Mouse (Mus musculus): ENCODE data around the gene Gm28308. TPM values are rescaled to one million over a fixed set of nuclear protein-coding genes. Genes with fewer than 3 reads are reported as not detected.

Gm28308 gene
- polyA plus RNA-seq, 1 experiment from 2014 or later, result not detected

- Histone ChIP-seq H3K36me3 (ENCODE audit: control insufficient read depth, insufficient read depth, low read length) (no peaks in the 10 kb centered on the region), H3K4me1 (ENCODE audit: control insufficient read depth, insufficient read depth, low read length) (peaks cover 46% of the 10 kb centered on the region), H3K9ac (ENCODE audit: low read length) (no peak overlapping the region), H3K4me2 (ENCODE audit: low read depth) (peak overlapping the region; percentile 16; the same call in 1 of the 2 replicates), H3K27me3 (ENCODE audit: control insufficient read depth, insufficient read depth, low read length) (no peaks in the 10 kb centered on the region), H3K9me3 (ENCODE audit: control insufficient read depth, low read length) (no peaks in the 10 kb centered on the region), H3K27ac (ENCODE audit: low read depth, low read length) (no peak overlapping the region), H3K4me3 (ENCODE audit: low read depth, low read length) (no peak overlapping the region)
- ATAC-seq (ENCODE audit: insufficient read depth, low FRiP score, low TSS enrichment) (no peak), DNase-seq (ENCODE audit: low spot score) (peak; percentile 36)
- 12% methylated on average over 16 of the region's 16 CpGs for WGBS
Observed at GRCm38 (mm10) chr6:52152226-52153193, 60.6 kb downstream of the Gm28308 start.

DNA sequence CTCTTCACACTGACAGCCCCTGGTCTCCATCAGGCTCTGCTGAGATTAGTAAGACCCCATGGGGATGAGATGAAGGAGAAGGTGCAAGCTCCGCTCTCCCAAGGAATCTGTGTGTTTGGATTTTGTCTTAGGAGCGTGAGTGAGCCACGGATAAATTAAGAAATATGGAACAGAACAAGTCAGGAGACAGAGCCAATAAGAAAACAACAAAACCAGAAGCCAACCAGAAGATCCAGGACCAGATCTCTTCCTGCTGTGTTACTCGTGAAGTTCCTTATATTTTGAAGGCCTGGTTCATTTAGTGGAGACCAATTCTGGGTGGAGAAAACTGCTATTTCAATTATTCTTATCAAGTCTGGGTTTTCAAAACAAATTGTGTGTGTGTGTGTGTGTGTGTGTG is 61.6 kb downstream of the Gm28308 start:
- DNase-seq (ENCODE audit: low spot score) (no peak), ATAC-seq (ENCODE audit: insufficient read depth, low FRiP score, low TSS enrichment) (no peak)
- no peak overlapping the region for H3K9ac ChIP-seq (ENCODE audit: low read length)
- no peaks in the 10 kb centered on the region for H3K27me3 ChIP-seq (ENCODE audit: control insufficient read depth, insufficient read depth, low read length)
- no peak overlapping the region for H3K4me2 ChIP-seq (ENCODE audit: low read depth)
- WGBS, result 29% methylated on average over 4 of the region's 4 CpGs
- peaks cover 40% of the 10 kb centered on the region for H3K4me1 ChIP-seq (ENCODE audit: control insufficient read depth, insufficient read depth, low read length)
- H3K36me3 ChIP-seq (ENCODE audit: control insufficient read depth, insufficient read depth, low read length), result no peaks in the 10 kb centered on the region
- H3K9me3 ChIP-seq (ENCODE audit: control insufficient read depth, low read length), result no peaks in the 10 kb centered on the region
- no peak overlapping the region for H3K27ac ChIP-seq (ENCODE audit: low read depth, low read length)
- no peak overlapping the region for H3K4me3 ChIP-seq (ENCODE audit: low read depth, low read length)

- ATAC-seq (ENCODE audit: insufficient read depth, low FRiP score, low TSS enrichment), result no peak
- DNase-seq (ENCODE audit: low spot score), result peak; percentile 56
- H3K9ac ChIP-seq (ENCODE audit: low read length), result peak overlapping the region; percentile 18
- 0 out of 2 replicates have a peak overlapping the region, but pooled peaks have one; percentile 10 for H3K4me3 ChIP-seq (ENCODE audit: low read depth, low read length)
- H3K36me3 ChIP-seq (ENCODE audit: control insufficient read depth, insufficient read depth, low read length), result no peaks in the 10 kb centered on the region
- peaks cover 35% of the 10 kb centered on the region for H3K4me1 ChIP-seq (ENCODE audit: control insufficient read depth, insufficient read depth, low read length)
- H3K4me2 ChIP-seq (ENCODE audit: low read depth), result peak overlapping the region; percentile 26
- no peak overlapping the region for H3K27ac ChIP-seq (ENCODE audit: low read depth, low read length)
- WGBS, result 5% methylated on average over 16 of the region's 16 CpGs
- no peaks in the 10 kb centered on the region for H3K27me3 ChIP-seq (ENCODE audit: control insufficient read depth, insufficient read depth, low read length)
- no peaks in the 10 kb centered on the region for H3K9me3 ChIP-seq (ENCODE audit: control insufficient read depth, low read length)
Observed at GRCm38 (mm10) chr6:52150401-52150966, 62.7 kb downstream of the Gm28308 start.

DNA sequence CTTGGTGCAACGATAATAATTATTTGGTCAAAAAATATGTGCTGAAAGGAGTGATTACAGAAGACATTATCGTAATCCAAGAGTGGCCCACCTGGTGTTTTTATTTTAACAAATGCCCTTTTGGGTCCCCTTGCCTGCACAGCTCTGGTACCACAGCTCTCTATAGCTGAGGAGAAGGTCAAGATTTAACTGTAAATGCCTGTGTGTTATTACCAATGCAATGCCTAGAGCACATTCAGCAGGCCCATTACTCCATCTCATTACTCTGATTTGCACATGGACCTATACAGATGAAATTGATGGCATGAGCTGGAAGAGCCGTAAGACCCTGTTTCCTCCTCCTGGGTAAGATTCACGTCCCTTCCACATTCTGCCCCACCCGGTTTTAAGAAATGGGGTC is 74.0 kb downstream of the Gm28308 start:
- Histone ChIP-seq H3K36me3 (ENCODE audit: control insufficient read depth, insufficient read depth, low read length) (no peaks in the 10 kb centered on the region), H3K4me1 (ENCODE audit: control insufficient read depth, insufficient read depth, low read length) (peaks cover 12% of the 10 kb centered on the region), H3K9ac (ENCODE audit: low read length) (no peak overlapping the region), H3K27ac (ENCODE audit: low read depth, low read length) (peak overlapping the region; percentile 47), H3K9me3 (ENCODE audit: control insufficient read depth, low read length) (no peaks in the 10 kb centered on the region), H3K4me2 (ENCODE audit: low read depth) (no peak overlapping the region), H3K27me3 (ENCODE audit: control insufficient read depth, insufficient read depth, low read length) (no peaks in the 10 kb centered on the region), H3K4me3 (ENCODE audit: low read depth, low read length) (no peak overlapping the region)
- DNase-seq (ENCODE audit: low spot score) (no peak), ATAC-seq (ENCODE audit: insufficient read depth, low FRiP score, low TSS enrichment) (no peak)
- 72% methylated on average over 5 of the region's 5 CpGs for WGBS

DNA sequence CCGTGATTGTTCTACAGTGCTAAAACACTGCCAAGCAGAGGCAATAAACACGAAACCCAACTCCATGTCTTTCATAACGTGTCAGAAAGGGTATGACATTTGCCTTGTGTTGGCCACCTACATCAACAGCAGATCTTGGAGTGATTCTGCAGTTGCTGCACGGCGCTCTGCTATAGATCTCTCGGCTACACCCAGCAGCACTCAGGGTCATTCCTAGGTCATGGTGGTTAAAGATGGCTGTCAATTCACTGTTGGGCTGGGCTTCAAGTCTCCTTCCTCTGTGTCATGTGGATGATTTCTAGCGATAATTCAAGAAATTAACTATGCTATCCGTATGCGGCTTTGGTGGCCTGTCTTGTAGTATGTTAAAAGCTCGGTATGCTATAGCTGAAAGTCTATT is 74.6 kb downstream of the Gm28308 start:
- H3K27ac ChIP-seq (ENCODE audit: low read depth, low read length), result peak overlapping the region; percentile 47
- WGBS, result 34% methylated on average over 10 of the region's 10 CpGs

DNA sequence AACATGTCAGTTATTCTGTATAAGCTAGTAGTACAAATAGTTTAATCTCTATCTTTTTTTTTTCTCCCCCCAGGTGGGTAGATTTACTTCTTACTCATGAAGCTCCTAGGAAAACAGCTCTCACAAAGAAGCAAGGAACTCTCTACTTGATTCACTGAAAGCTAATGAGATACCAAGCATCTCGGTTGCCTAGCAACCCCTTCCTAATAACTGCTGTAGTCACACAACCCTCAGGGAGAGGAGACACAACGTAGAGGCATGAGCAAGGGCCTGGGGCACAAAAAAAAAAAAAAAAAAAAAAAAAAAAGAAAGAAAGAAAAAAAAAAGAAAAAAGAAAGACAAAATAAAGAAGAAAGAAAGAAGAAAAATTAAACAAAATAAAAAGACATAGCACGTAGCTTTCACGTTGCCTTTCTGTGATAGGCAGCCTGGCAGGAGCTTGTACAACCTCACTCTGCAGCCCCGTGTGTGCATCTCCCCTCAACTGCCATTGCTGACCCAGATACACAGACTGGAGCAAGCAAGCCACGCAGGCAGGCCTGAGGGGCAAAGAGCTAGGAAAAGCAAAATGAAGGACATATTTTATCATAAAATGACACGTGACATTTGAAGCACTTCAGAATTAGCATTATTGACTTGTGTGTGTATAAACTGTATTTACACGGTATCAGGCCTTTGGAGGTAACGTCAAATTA is 75.2 kb downstream of the Gm28308 start:
- H3K4me3 ChIP-seq (ENCODE audit: low read depth, low read length), result no peak overlapping the region
- ATAC-seq (ENCODE audit: insufficient read depth, low FRiP score, low TSS enrichment) (no peak), DNase-seq (ENCODE audit: low spot score) (peak; percentile 58)
- H3K36me3 ChIP-seq (ENCODE audit: control insufficient read depth, insufficient read depth, low read length), result no peaks in the 10 kb centered on the region
- H3K27ac ChIP-seq (ENCODE audit: low read depth, low read length), result peak overlapping the region; percentile 47
- no peaks in the 10 kb centered on the region for H3K27me3 ChIP-seq (ENCODE audit: control insufficient read depth, insufficient read depth, low read length)
- H3K9me3 ChIP-seq (ENCODE audit: control insufficient read depth, low read length), result no peaks in the 10 kb centered on the region
- no peak overlapping the region for H3K4me2 ChIP-seq (ENCODE audit: low read depth)
- WGBS, result 45% methylated on average over 9 of the region's 9 CpGs
- H3K4me1 ChIP-seq (ENCODE audit: control insufficient read depth, insufficient read depth, low read length), result peaks cover 12% of the 10 kb centered on the region
- no peak overlapping the region for H3K9ac ChIP-seq (ENCODE audit: low read length)

More for the DNA sequence above, 74.6 kb downstream of the Gm28308 start:
- DNase-seq (ENCODE audit: low spot score) (no peak), ATAC-seq (ENCODE audit: insufficient read depth, low FRiP score, low TSS enrichment) (peak; percentile 38; the same call in 1 of the 2 replicates)
- no peak overlapping the region for H3K4me3 ChIP-seq (ENCODE audit: low read depth, low read length)
- no peaks in the 10 kb centered on the region for H3K36me3 ChIP-seq (ENCODE audit: control insufficient read depth, insufficient read depth, low read length)
- no peaks in the 10 kb centered on the region for H3K9me3 ChIP-seq (ENCODE audit: control insufficient read depth, low read length)
- H3K4me2 ChIP-seq (ENCODE audit: low read depth), result no peak overlapping the region
- no peaks in the 10 kb centered on the region for H3K27me3 ChIP-seq (ENCODE audit: control insufficient read depth, insufficient read depth, low read length)
- H3K9ac ChIP-seq (ENCODE audit: low read length), result no peak overlapping the region
- peaks cover 12% of the 10 kb centered on the region for H3K4me1 ChIP-seq (ENCODE audit: control insufficient read depth, insufficient read depth, low read length)

DNA sequence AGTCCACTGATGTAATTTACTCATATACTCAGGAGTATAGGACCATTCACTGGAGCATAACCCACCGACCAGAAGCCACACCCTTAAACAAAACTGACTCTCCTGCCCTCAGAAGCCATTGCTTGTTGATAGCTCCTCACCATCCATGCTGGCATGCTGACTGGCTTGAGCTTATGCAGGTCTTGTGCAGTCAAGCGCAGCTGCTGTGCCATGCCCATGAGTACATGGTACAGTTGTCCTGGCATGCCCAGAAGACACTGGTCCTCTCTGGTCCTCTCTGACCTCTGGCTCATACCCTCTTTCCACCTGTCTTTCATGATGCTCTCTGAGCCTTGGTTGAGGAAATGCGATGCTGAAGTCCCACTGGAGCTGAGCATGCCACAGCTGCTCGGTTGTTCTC is 89.5 kb downstream of the Gm28308 start:
- H3K27me3 ChIP-seq (ENCODE audit: control insufficient read depth, insufficient read depth, low read length), result no peaks in the 10 kb centered on the region
- H3K4me1 ChIP-seq (ENCODE audit: control insufficient read depth, insufficient read depth, low read length), result peaks cover 16% of the 10 kb centered on the region
- no peak overlapping the region for H3K27ac ChIP-seq (ENCODE audit: low read depth, low read length)
- H3K4me3 ChIP-seq (ENCODE audit: low read depth, low read length), result no peak overlapping the region
- no peaks in the 10 kb centered on the region for H3K9me3 ChIP-seq (ENCODE audit: control insufficient read depth, low read length)
- H3K9ac ChIP-seq (ENCODE audit: low read length), result no peak overlapping the region
- H3K4me2 ChIP-seq (ENCODE audit: low read depth), result no peak overlapping the region
- DNase-seq (ENCODE audit: low spot score) (no peak), ATAC-seq (ENCODE audit: insufficient read depth, low FRiP score, low TSS enrichment) (no peak)
- 83% methylated on average over 4 of the region's 4 CpGs for WGBS
- H3K36me3 ChIP-seq (ENCODE audit: control insufficient read depth, insufficient read depth, low read length), result no peaks in the 10 kb centered on the region

- no peak for ATAC-seq (ENCODE audit: insufficient read depth, low FRiP score, low TSS enrichment)
Observed at GRCm38 (mm10) chr6:52121173-52121572, 92.0 kb downstream of the Gm28308 start.

More at GRCm38 (mm10) chr6:52121173-52121572, 92.0 kb downstream of the Gm28308 start:
- no peak for DNase-seq (ENCODE audit: low spot score)
- Histone ChIP-seq H3K4me1 (ENCODE audit: control insufficient read depth, insufficient read depth, low read length) (peaks cover 20% of the 10 kb centered on the region), H3K27ac (ENCODE audit: low read depth, low read length) (no peak overlapping the region), H3K27me3 (ENCODE audit: control insufficient read depth, insufficient read depth, low read length) (no peaks in the 10 kb centered on the region), H3K4me2 (ENCODE audit: low read depth) (no peak overlapping the region), H3K9me3 (ENCODE audit: control insufficient read depth, low read length) (no peaks in the 10 kb centered on the region), H3K9ac (ENCODE audit: low read length) (no peak overlapping the region), H3K36me3 (ENCODE audit: control insufficient read depth, insufficient read depth, low read length) (no peaks in the 10 kb centered on the region), H3K4me3 (ENCODE audit: low read depth, low read length) (no peak overlapping the region)
- 56% methylated on average over 3 of the region's 3 CpGs for WGBS

All from neural tube, embryonic 11.5 days (tissue).